Mouse (Mus musculus): ENCODE measurements around the gene Hist1h4d.

GRCm38 (mm10) chr13:23575271-23575851 lies 6.0 kb upstream of the Hist1h4d start, which contains the start of gene Hist1h3d:
- TF ChIP-seq CTCF (IDR thresholded peaks at IDR 0.05; ENCODE audit: borderline replicate concordance, insufficient read depth, low read depth, low read length) (no peak), POLR2A (IDR thresholded peaks at IDR 0.05; ENCODE audit: borderline replicate concordance, insufficient read depth, low read length) (no peak)

All from cerebellum, adult 2 months (tissue).